Mouse (Mus musculus): ENCODE measurements at regions not wholly inside any gene's neighbourhood (a gene's known extent, or its start where the extent isn't known, plus 50 kb on each side); places are given as distances from the start of the nearest gene placed in this dataset.

DNA sequence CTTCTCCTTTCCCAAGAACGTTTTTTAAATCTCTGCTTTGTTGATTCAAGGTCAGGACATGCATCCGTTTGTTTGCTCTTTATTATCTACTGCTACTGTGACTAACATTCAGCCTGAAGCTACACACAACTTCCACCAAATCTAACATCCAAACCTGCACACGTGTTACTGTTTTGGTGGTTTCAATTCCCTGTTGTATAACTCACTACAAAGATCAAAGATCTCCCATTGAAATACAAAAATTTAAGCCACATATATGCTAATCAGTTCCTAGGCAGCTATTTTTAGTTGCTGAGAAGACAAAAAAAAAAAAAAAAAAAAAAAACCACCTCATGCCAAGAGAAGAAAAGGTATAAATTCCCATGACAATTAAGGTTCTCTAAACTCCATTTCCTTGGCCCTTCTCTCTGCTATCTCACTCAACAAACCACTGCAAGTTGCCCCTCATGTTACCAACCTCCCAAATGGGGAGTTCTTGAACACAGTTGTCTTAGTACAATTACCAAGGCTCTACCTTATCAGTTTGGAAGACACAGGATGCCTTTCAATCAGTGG, 312.0 kb upstream of the Meis1 start:
- Histone ChIP-seq H3K9ac (ENCODE audit: low read depth, low read length) (no peak overlapping the region), H3K27me3 (replicated peaks; ENCODE audit: control insufficient read depth, insufficient read depth, low read length) (no peaks in the 10 kb centered on the region), H3K36me3 (ENCODE audit: control insufficient read depth, insufficient read depth, low read length) (no peaks in the 10 kb centered on the region), H3K27ac (ENCODE audit: low read depth, low read length) (no peak overlapping the region), H3K9me3 (ENCODE audit: control insufficient read depth, low read length) (no peaks in the 10 kb centered on the region), H3K4me2 (no peak overlapping the region), H3K4me1 (replicated peaks; ENCODE audit: control insufficient read depth, insufficient read depth, low read length) (no peaks in the 10 kb centered on the region), H3K4me3 (ENCODE audit: low read depth, low read length) (no peak overlapping the region)
- DNase-seq (ENCODE audit: low spot score): no peak
- 62% methylated on average over 2 of the region's 3 CpGs for WGBS
- ATAC-seq (replicated peaks; ENCODE audit: low FRiP score): no peak

- Histone ChIP-seq H3K9me3 (ENCODE audit: control insufficient read depth, low read length) (no peaks in the 10 kb centered on the region), H3K4me1 (replicated peaks; ENCODE audit: control insufficient read depth, insufficient read depth, low read length) (no peaks in the 10 kb centered on the region), H3K27me3 (replicated peaks; ENCODE audit: control insufficient read depth, insufficient read depth, low read length) (no peaks in the 10 kb centered on the region), H3K9ac (ENCODE audit: low read depth, low read length) (no peak overlapping the region), H3K4me3 (ENCODE audit: low read depth, low read length) (no peak overlapping the region), H3K27ac (ENCODE audit: low read depth, low read length) (no peak overlapping the region), H3K4me2 (no peak overlapping the region), H3K36me3 (ENCODE audit: control insufficient read depth, insufficient read depth, low read length) (no peaks in the 10 kb centered on the region)
- ATAC-seq (replicated peaks; ENCODE audit: low FRiP score) (no peak), DNase-seq (ENCODE audit: low spot score) (no peak)
Observed at GRCm38 (mm10) chr11:19332274-19332673, 313.5 kb upstream of the Meis1 start.

DNA sequence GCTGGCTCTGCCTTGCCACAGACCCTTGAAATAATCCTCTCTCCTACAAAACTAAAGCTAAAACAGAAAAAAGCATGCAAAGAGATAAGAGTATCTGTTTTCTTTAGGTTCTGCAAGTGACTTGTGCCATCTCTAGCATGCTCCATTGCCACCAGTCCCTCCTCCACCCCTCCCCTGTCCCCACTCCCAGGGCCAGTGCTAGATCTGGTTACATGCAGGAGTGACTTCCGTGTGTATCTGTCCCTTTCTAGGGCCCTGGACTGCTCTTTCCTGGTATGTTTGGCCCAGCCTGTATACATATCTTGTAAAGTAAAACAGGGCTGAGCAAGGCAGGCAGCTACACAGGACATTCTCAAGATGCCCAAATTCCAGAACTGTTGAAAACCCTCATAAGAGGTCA, 313.9 kb upstream of the Meis1 start:
- Histone ChIP-seq H3K4me2 (no peak overlapping the region), H3K4me3 (ENCODE audit: low read depth, low read length) (no peak overlapping the region), H3K27ac (ENCODE audit: low read depth, low read length) (no peak overlapping the region), H3K27me3 (replicated peaks; ENCODE audit: control insufficient read depth, insufficient read depth, low read length) (no peaks in the 10 kb centered on the region), H3K36me3 (ENCODE audit: control insufficient read depth, insufficient read depth, low read length) (no peaks in the 10 kb centered on the region), H3K4me1 (replicated peaks; ENCODE audit: control insufficient read depth, insufficient read depth, low read length) (no peaks in the 10 kb centered on the region), H3K9me3 (ENCODE audit: control insufficient read depth, low read length) (no peaks in the 10 kb centered on the region), H3K9ac (ENCODE audit: low read depth, low read length) (no peak overlapping the region)
- ATAC-seq (replicated peaks; ENCODE audit: low FRiP score) (no peak), DNase-seq (ENCODE audit: low spot score) (no peak)
- 32% methylated on average over 1 of the region's 1 CpGs for WGBS

GRCm38 (mm10) chr11:19333908-19334487, 315.2 kb upstream of the Meis1 start:
- Histone ChIP-seq H3K4me2 (no peak overlapping the region), H3K36me3 (ENCODE audit: control insufficient read depth, insufficient read depth, low read length) (no peaks in the 10 kb centered on the region), H3K4me1 (replicated peaks; ENCODE audit: control insufficient read depth, insufficient read depth, low read length) (no peaks in the 10 kb centered on the region), H3K4me3 (ENCODE audit: low read depth, low read length) (no peak overlapping the region), H3K27ac (ENCODE audit: low read depth, low read length) (no peak overlapping the region), H3K9me3 (ENCODE audit: control insufficient read depth, low read length) (no peaks in the 10 kb centered on the region), H3K27me3 (replicated peaks; ENCODE audit: control insufficient read depth, insufficient read depth, low read length) (no peaks in the 10 kb centered on the region), H3K9ac (ENCODE audit: low read depth, low read length) (no peak overlapping the region)
- 83% methylated on average over 1 of the region's 1 CpGs for WGBS
- ATAC-seq (replicated peaks; ENCODE audit: low FRiP score): no peak
- DNase-seq (ENCODE audit: low spot score): no peak

GRCm38 (mm10) chr11:19335384-19335783, 316.6 kb upstream of the Meis1 start:
- Histone ChIP-seq H3K9me3 (ENCODE audit: control insufficient read depth, low read length) (no peaks in the 10 kb centered on the region), H3K9ac (ENCODE audit: low read depth, low read length) (no peak overlapping the region), H3K4me2 (no peak overlapping the region), H3K36me3 (ENCODE audit: control insufficient read depth, insufficient read depth, low read length) (no peaks in the 10 kb centered on the region), H3K27me3 (replicated peaks; ENCODE audit: control insufficient read depth, insufficient read depth, low read length) (no peaks in the 10 kb centered on the region), H3K4me1 (replicated peaks; ENCODE audit: control insufficient read depth, insufficient read depth, low read length) (no peaks in the 10 kb centered on the region), H3K27ac (ENCODE audit: low read depth, low read length) (no peak overlapping the region), H3K4me3 (ENCODE audit: low read depth, low read length) (no peak overlapping the region)
- no peak for DNase-seq (ENCODE audit: low spot score)
- no peak for ATAC-seq (replicated peaks; ENCODE audit: low FRiP score)
- whole genome bisulfite sequencing: 83% methylated on average over 3 of the region's 3 CpGs

DNA sequence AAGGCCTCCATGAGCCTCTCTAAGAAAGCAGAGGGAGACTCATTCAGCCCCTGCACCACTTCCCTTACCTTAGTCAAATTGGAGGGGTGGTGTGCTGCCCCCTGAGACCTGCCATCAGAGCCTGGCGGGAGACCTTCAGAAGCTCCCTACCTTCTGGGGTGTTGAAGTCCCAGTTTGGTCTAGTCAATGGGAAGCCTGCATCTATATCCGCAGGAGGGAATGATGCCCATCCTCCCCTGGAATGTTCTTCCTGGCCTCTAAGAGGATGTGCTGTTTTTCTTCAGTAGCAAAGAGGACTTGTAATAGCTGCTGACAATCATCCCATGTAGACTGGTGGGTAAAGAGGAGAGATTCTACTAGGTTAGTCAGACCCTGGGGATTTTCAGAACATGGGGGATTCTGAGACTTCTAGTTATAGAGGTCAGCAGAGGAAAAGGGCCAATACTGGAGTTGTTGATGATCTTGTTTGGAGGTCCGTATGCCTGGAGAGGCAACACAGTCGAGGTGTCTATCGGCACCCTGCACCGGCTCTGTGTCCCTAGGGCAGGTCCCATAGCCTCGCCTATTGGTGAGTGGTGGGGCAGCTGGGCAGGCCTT, 321.0 kb upstream of the Meis1 start:
- Histone ChIP-seq H3K4me1 (replicated peaks; ENCODE audit: control insufficient read depth, insufficient read depth, low read length) (no peaks in the 10 kb centered on the region), H3K27ac (ENCODE audit: low read depth, low read length) (no peak overlapping the region), H3K36me3 (ENCODE audit: control insufficient read depth, insufficient read depth, low read length) (no peaks in the 10 kb centered on the region), H3K9ac (ENCODE audit: low read depth, low read length) (no peak overlapping the region), H3K4me2 (no peak overlapping the region), H3K27me3 (replicated peaks; ENCODE audit: control insufficient read depth, insufficient read depth, low read length) (no peaks in the 10 kb centered on the region), H3K9me3 (ENCODE audit: control insufficient read depth, low read length) (no peaks in the 10 kb centered on the region), H3K4me3 (ENCODE audit: low read depth, low read length) (no peak overlapping the region)
- WGBS: 85% methylated on average over 7 of the region's 7 CpGs
- no peak for DNase-seq (ENCODE audit: low spot score)
- ATAC-seq (replicated peaks; ENCODE audit: low FRiP score): no peak

- DNase-seq (ENCODE audit: low spot score) (no peak), ATAC-seq (replicated peaks; ENCODE audit: low FRiP score) (no peak)
- Histone ChIP-seq H3K4me3 (ENCODE audit: low read depth, low read length) (no peak overlapping the region), H3K27ac (ENCODE audit: low read depth, low read length) (no peak overlapping the region), H3K27me3 (replicated peaks; ENCODE audit: control insufficient read depth, insufficient read depth, low read length) (no peaks in the 10 kb centered on the region), H3K36me3 (ENCODE audit: control insufficient read depth, insufficient read depth, low read length) (no peaks in the 10 kb centered on the region), H3K4me1 (replicated peaks; ENCODE audit: control insufficient read depth, insufficient read depth, low read length) (no peaks in the 10 kb centered on the region), H3K9me3 (ENCODE audit: control insufficient read depth, low read length) (no peaks in the 10 kb centered on the region), H3K9ac (ENCODE audit: low read depth, low read length) (no peak overlapping the region), H3K4me2 (no peak overlapping the region)
- WGBS: 86% methylated on average over 5 of the region's 5 CpGs
Observed at GRCm38 (mm10) chr11:19340889-19341288, 322.1 kb upstream of the Meis1 start.

DNA sequence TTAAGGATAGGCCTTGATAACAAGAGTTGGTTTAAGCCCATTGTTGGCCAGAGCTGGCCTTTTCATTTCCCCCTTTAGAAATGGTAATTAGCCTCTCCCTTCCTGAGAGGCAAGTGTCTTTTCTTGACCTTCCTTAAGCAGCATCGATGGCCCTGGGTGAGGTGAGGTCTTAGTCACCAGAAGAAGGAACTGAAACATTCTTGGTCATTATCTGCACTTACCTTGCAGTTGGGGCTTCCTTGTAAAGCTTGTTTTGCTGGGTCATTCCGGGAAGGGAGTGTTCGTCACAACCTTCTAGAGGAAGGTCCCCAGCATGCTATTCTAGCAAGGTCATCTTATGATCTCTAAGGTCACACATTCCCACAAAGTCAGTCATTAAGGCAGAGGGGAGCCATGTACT, 322.6 kb upstream of the Meis1 start:
- WGBS: 42% methylated on average over 3 of the region's 3 CpGs
- Histone ChIP-seq H3K9me3 (ENCODE audit: control insufficient read depth, low read length) (no peaks in the 10 kb centered on the region), H3K9ac (ENCODE audit: low read depth, low read length) (no peak overlapping the region), H3K4me3 (ENCODE audit: low read depth, low read length) (no peak overlapping the region), H3K4me2 (no peak overlapping the region), H3K4me1 (replicated peaks; ENCODE audit: control insufficient read depth, insufficient read depth, low read length) (no peaks in the 10 kb centered on the region), H3K36me3 (ENCODE audit: control insufficient read depth, insufficient read depth, low read length) (no peaks in the 10 kb centered on the region), H3K27ac (ENCODE audit: low read depth, low read length) (no peak overlapping the region), H3K27me3 (replicated peaks; ENCODE audit: control insufficient read depth, insufficient read depth, low read length) (no peaks in the 10 kb centered on the region)
- DNase-seq (ENCODE audit: low spot score) (no peak), ATAC-seq (replicated peaks; ENCODE audit: low FRiP score) (no peak)

DNA sequence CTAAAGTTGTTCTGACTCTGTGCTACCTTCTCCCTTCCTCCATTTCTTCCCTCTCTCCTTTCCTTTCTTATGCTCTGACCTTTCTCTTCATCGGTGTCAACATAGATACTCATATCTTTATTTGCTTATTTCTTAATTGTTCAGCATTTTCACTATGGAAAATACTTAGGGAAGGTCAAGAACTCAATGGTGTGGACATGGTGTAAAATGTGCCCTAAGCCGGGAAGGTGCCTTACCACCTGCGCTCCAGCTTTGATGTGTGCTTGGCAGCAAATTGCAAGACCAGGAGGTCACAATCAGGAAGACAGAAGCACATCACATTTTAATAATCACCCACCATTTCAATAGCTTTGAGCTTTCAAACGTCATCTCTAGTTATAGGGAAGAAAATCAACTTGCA, 324.0 kb upstream of the Meis1 start:
- ATAC-seq (replicated peaks; ENCODE audit: low FRiP score): no peak

More for the DNA sequence above, 324.0 kb upstream of the Meis1 start:
- Histone ChIP-seq H3K36me3 (ENCODE audit: control insufficient read depth, insufficient read depth, low read length) (no peaks in the 10 kb centered on the region), H3K4me1 (replicated peaks; ENCODE audit: control insufficient read depth, insufficient read depth, low read length) (no peaks in the 10 kb centered on the region), H3K9ac (ENCODE audit: low read depth, low read length) (no peak overlapping the region), H3K9me3 (ENCODE audit: control insufficient read depth, low read length) (no peaks in the 10 kb centered on the region), H3K27ac (ENCODE audit: low read depth, low read length) (no peak overlapping the region), H3K27me3 (replicated peaks; ENCODE audit: control insufficient read depth, insufficient read depth, low read length) (no peaks in the 10 kb centered on the region), H3K4me2 (no peak overlapping the region), H3K4me3 (ENCODE audit: low read depth, low read length) (no peak overlapping the region)
- DNase-seq (ENCODE audit: low spot score): no peak
- WGBS: 81% methylated on average over 4 of the region's 4 CpGs

All from liver, embryonic 11.5 days (tissue).